Mouse (Mus musculus): ENCODE data around the gene A730061H03Rik.
A peak's percentile ranks its signal among the peaks of the same experiment; 100 is the strongest.

- TF ChIP-seq CTCF (IDR thresholded peaks at IDR 0.05; ENCODE audit: extremely low read depth, insufficient read depth, low read length) = no peak
- TF ChIP-seq POLR2A (IDR thresholded peaks at IDR 0.05; ENCODE audit: extremely low read depth, insufficient read depth, low read length) = 0 out of 2 replicates have a peak, but pooled peaks have one; percentile 14
Observed at GRCm38 (mm10) chr14:55577871-55578667, 17.9 kb upstream of the A730061H03Rik start, which contains the start of gene Psme1.
